Mouse (Mus musculus): Measurements from ENCODE around the gene Bri3. TPM values are rescaled to one million over a fixed set of nuclear protein-coding genes. Genes with fewer than 3 reads are reported as not detected.

Bri3 gene
- polyA plus RNA-seq (2014; fragmentation: Nextera tagmentation; extraction: Ambion mirVana): 103 and 118 TPM in 2 replicates

- Histone ChIP-seq H3K27me3 (replicated peaks; ENCODE audit: control insufficient read depth, insufficient read depth, low read length) (no peaks in the 10 kb centered on the region), H3K4me3 (ENCODE audit: low read depth, low read length) (no peak within 1 kb of the TSS), H3K9me3 (ENCODE audit: control insufficient read depth, low read length) (no peaks in the 10 kb centered on the region), H3K36me3 (ENCODE audit: control insufficient read depth, insufficient read depth, low read length) (no peaks in the 10 kb centered on the region), H3K27ac (ENCODE audit: low read depth) (no peak within 1 kb of the TSS), H3K4me1 (replicated peaks; ENCODE audit: control insufficient read depth, insufficient read depth, low read length) (peaks cover 15% of the 10 kb centered on the region), H3K4me2 (ENCODE audit: low read length) (no peak within 1 kb of the TSS), H3K9ac (ENCODE audit: low read length) (no peak within 1 kb of the TSS)
- ATAC-seq (replicated peaks; ENCODE audit: low FRiP score, low TSS enrichment, low read depth) (no peak), DNase-seq (ENCODE audit: low spot score) (no peak)
- 89% methylated on average over 7 of the region's 7 CpGs for WGBS
These were observed at the start of gene Bri3 for GRCm38 (mm10) chr5:144243901-144244487. Gene Bri3, plus strand, starts transcription at chr5:144244437.

- DNase-seq (ENCODE audit: low spot score): no peak
These were observed 48.7 kb upstream of the Bri3 start for GRCm38 (mm10) chr5:144195567-144195966.

GRCm38 (mm10) chr5:144200616-144201015, 43.6 kb upstream of the Bri3 start:
- no peaks in the 10 kb centered on the region for H3K27me3 ChIP-seq (replicated peaks; ENCODE audit: control insufficient read depth, insufficient read depth, low read length)
- DNase-seq (ENCODE audit: low spot score) (no peak), ATAC-seq (replicated peaks; ENCODE audit: low FRiP score, low TSS enrichment, low read depth) (no peak)
- H3K9me3 ChIP-seq (ENCODE audit: control insufficient read depth, low read length): no peaks in the 10 kb centered on the region; the same call in 1 of the 2 replicates
- H3K4me2 ChIP-seq (ENCODE audit: low read length): no peak overlapping the region
- no peak overlapping the region for H3K27ac ChIP-seq (ENCODE audit: low read depth)
- H3K9ac ChIP-seq (ENCODE audit: low read length): no peak overlapping the region
- 84% methylated on average over 11 of the region's 11 CpGs for WGBS
- H3K36me3 ChIP-seq (ENCODE audit: control insufficient read depth, insufficient read depth, low read length): peaks cover 22% of the 10 kb centered on the region; the same call in 1 of the 2 replicates
- no peak overlapping the region for H3K4me3 ChIP-seq (ENCODE audit: low read depth, low read length)
- H3K4me1 ChIP-seq (replicated peaks; ENCODE audit: control insufficient read depth, insufficient read depth, low read length): no peaks in the 10 kb centered on the region

More at GRCm38 (mm10) chr5:144195567-144195966, 48.7 kb upstream of the Bri3 start:
- Histone ChIP-seq H3K4me2 (ENCODE audit: low read length) (no peak overlapping the region), H3K4me1 (replicated peaks; ENCODE audit: control insufficient read depth, insufficient read depth, low read length) (no peaks in the 10 kb centered on the region), H3K9ac (ENCODE audit: low read length) (no peak overlapping the region), H3K27ac (ENCODE audit: low read depth) (no peak overlapping the region), H3K27me3 (replicated peaks; ENCODE audit: control insufficient read depth, insufficient read depth, low read length) (no peaks in the 10 kb centered on the region), H3K36me3 (ENCODE audit: control insufficient read depth, insufficient read depth, low read length) (peaks cover 8% of the 10 kb centered on the region; the same call in 1 of the 2 replicates), H3K9me3 (ENCODE audit: control insufficient read depth, low read length) (no peaks in the 10 kb centered on the region), H3K4me3 (ENCODE audit: low read depth, low read length) (no peak overlapping the region)
- ATAC-seq (replicated peaks; ENCODE audit: low FRiP score, low TSS enrichment, low read depth): no peak
- WGBS: 89% methylated on average over 8 of the region's 8 CpGs

GRCm38 (mm10) chr5:144202430-144202829, 41.8 kb upstream of the Bri3 start:
- Histone ChIP-seq H3K4me3 (ENCODE audit: low read depth, low read length) (no peak overlapping the region), H3K9me3 (ENCODE audit: control insufficient read depth, low read length) (no peaks in the 10 kb centered on the region; the same call in 1 of the 2 replicates), H3K9ac (ENCODE audit: low read length) (no peak overlapping the region), H3K4me1 (replicated peaks; ENCODE audit: control insufficient read depth, insufficient read depth, low read length) (no peaks in the 10 kb centered on the region), H3K36me3 (ENCODE audit: control insufficient read depth, insufficient read depth, low read length) (peaks cover 30% of the 10 kb centered on the region; the same call in 1 of the 2 replicates), H3K27me3 (replicated peaks; ENCODE audit: control insufficient read depth, insufficient read depth, low read length) (no peaks in the 10 kb centered on the region), H3K27ac (ENCODE audit: low read depth) (no peak overlapping the region), H3K4me2 (ENCODE audit: low read length) (no peak overlapping the region)
- ATAC-seq (replicated peaks; ENCODE audit: low FRiP score, low TSS enrichment, low read depth) (no peak), DNase-seq (ENCODE audit: low spot score) (no peak)
- 96% methylated on average over 6 of the region's 6 CpGs for WGBS

- H3K27ac ChIP-seq (ENCODE audit: low read depth): no peak overlapping the region
- H3K36me3 ChIP-seq (ENCODE audit: control insufficient read depth, insufficient read depth, low read length): peaks cover 27% of the 10 kb centered on the region; the same call in 1 of the 2 replicates
- WGBS: 94% methylated on average over 10 of the region's 10 CpGs
- no peaks in the 10 kb centered on the region; the same call in 1 of the 2 replicates for H3K9me3 ChIP-seq (ENCODE audit: control insufficient read depth, low read length)
- H3K9ac ChIP-seq (ENCODE audit: low read length): no peak overlapping the region
- H3K4me3 ChIP-seq (ENCODE audit: low read depth, low read length): no peak overlapping the region
- no peak for ATAC-seq (replicated peaks; ENCODE audit: low FRiP score, low TSS enrichment, low read depth)
- H3K27me3 ChIP-seq (replicated peaks; ENCODE audit: control insufficient read depth, insufficient read depth, low read length): no peaks in the 10 kb centered on the region
- no peak overlapping the region for H3K4me2 ChIP-seq (ENCODE audit: low read length)
- no peaks in the 10 kb centered on the region for H3K4me1 ChIP-seq (replicated peaks; ENCODE audit: control insufficient read depth, insufficient read depth, low read length)
- DNase-seq (ENCODE audit: low spot score): no peak
These were observed 40.8 kb upstream of the Bri3 start for GRCm38 (mm10) chr5:144203398-144203959.

GRCm38 (mm10) chr5:144204303-144204702, 39.9 kb upstream of the Bri3 start:
- Histone ChIP-seq H3K4me2 (ENCODE audit: low read length) (no peak overlapping the region), H3K36me3 (ENCODE audit: control insufficient read depth, insufficient read depth, low read length) (peaks cover 26% of the 10 kb centered on the region; the same call in 1 of the 2 replicates), H3K27me3 (replicated peaks; ENCODE audit: control insufficient read depth, insufficient read depth, low read length) (no peaks in the 10 kb centered on the region), H3K27ac (ENCODE audit: low read depth) (no peak overlapping the region), H3K4me3 (ENCODE audit: low read depth, low read length) (no peak overlapping the region), H3K9ac (ENCODE audit: low read length) (no peak overlapping the region), H3K4me1 (replicated peaks; ENCODE audit: control insufficient read depth, insufficient read depth, low read length) (no peaks in the 10 kb centered on the region), H3K9me3 (ENCODE audit: control insufficient read depth, low read length) (no peaks in the 10 kb centered on the region; the same call in 1 of the 2 replicates)
- 92% methylated on average over 12 of the region's 12 CpGs for WGBS
- DNase-seq (ENCODE audit: low spot score) (no peak), ATAC-seq (replicated peaks; ENCODE audit: low FRiP score, low TSS enrichment, low read depth) (no peak)

GRCm38 (mm10) chr5:144204911-144205310, 39.3 kb upstream of the Bri3 start:
- no peak for ATAC-seq (replicated peaks; ENCODE audit: low FRiP score, low TSS enrichment, low read depth)
- Histone ChIP-seq H3K9ac (ENCODE audit: low read length) (no peak overlapping the region), H3K9me3 (ENCODE audit: control insufficient read depth, low read length) (no peaks in the 10 kb centered on the region; the same call in 1 of the 2 replicates), H3K36me3 (ENCODE audit: control insufficient read depth, insufficient read depth, low read length) (peaks cover 26% of the 10 kb centered on the region; the same call in 1 of the 2 replicates), H3K4me2 (ENCODE audit: low read length) (no peak overlapping the region), H3K4me1 (replicated peaks; ENCODE audit: control insufficient read depth, insufficient read depth, low read length) (no peaks in the 10 kb centered on the region), H3K27ac (ENCODE audit: low read depth) (no peak overlapping the region), H3K27me3 (replicated peaks; ENCODE audit: control insufficient read depth, insufficient read depth, low read length) (no peaks in the 10 kb centered on the region), H3K4me3 (ENCODE audit: low read depth, low read length) (no peak overlapping the region)
- 81% methylated on average over 10 of the region's 10 CpGs for WGBS
- DNase-seq (ENCODE audit: low spot score): no peak

GRCm38 (mm10) chr5:144206069-144206468, 38.2 kb upstream of the Bri3 start:
- no peak overlapping the region for H3K4me3 ChIP-seq (ENCODE audit: low read depth, low read length)
- H3K9ac ChIP-seq (ENCODE audit: low read length): no peak overlapping the region
- H3K9me3 ChIP-seq (ENCODE audit: control insufficient read depth, low read length): no peaks in the 10 kb centered on the region; the same call in 1 of the 2 replicates
- ATAC-seq (replicated peaks; ENCODE audit: low FRiP score, low TSS enrichment, low read depth): no peak
- no peaks in the 10 kb centered on the region for H3K27me3 ChIP-seq (replicated peaks; ENCODE audit: control insufficient read depth, insufficient read depth, low read length)
- no peaks in the 10 kb centered on the region for H3K4me1 ChIP-seq (replicated peaks; ENCODE audit: control insufficient read depth, insufficient read depth, low read length)
- no peak for DNase-seq (ENCODE audit: low spot score)
- peaks cover 34% of the 10 kb centered on the region for H3K36me3 ChIP-seq (ENCODE audit: control insufficient read depth, insufficient read depth, low read length)
- WGBS: 95% methylated on average over 15 of the region's 15 CpGs
- H3K4me2 ChIP-seq (ENCODE audit: low read length): no peak overlapping the region
- no peak overlapping the region for H3K27ac ChIP-seq (ENCODE audit: low read depth)

Measured in intestine, embryonic 14.5 days (tissue).